Mouse (Mus musculus): Measurements from ENCODE around the gene Ampd3. TPM values are rescaled to one million over a fixed set of nuclear protein-coding genes. Genes with fewer than 3 reads are reported as not detected.

The Ampd3 gene
- polyA plus RNA-seq, 1 experiment from 2014 or later = 3.6 TPM

- Histone ChIP-seq H3K9ac (ENCODE audit: low read length) (no peak overlapping the region), H3K4me1 (ENCODE audit: control insufficient read depth, insufficient read depth, low read length) (no peaks in the 10 kb centered on the region), H3K4me2 (ENCODE audit: low read length) (no peak overlapping the region), H3K9me3 (replicated peaks; ENCODE audit: control insufficient read depth, low read length) (no peaks in the 10 kb centered on the region), H3K36me3 (ENCODE audit: control insufficient read depth, insufficient read depth, low read length) (no peaks in the 10 kb centered on the region), H3K4me3 (ENCODE audit: low read depth, low read length) (no peak overlapping the region), H3K27ac (ENCODE audit: low read depth, low read length) (no peak overlapping the region), H3K27me3 (replicated peaks; ENCODE audit: control insufficient read depth, insufficient read depth, low read length) (no peaks in the 10 kb centered on the region)
- WGBS = 39% methylated on average over 5 of the region's 5 CpGs
- ATAC-seq (no peak), DNase-seq (ENCODE audit: low spot score) (no peak)
These were observed 14.1 kb upstream of the Ampd3 start for GRCm38 (mm10) chr7:110753926-110754330.

- no peak for DNase-seq (ENCODE audit: low spot score)
- no peak overlapping the region for H3K27ac ChIP-seq (ENCODE audit: low read depth, low read length)
- no peak overlapping the region for H3K4me2 ChIP-seq (ENCODE audit: low read length)
- no peaks in the 10 kb centered on the region for H3K9me3 ChIP-seq (replicated peaks; ENCODE audit: control insufficient read depth, low read length)
- H3K4me3 ChIP-seq (ENCODE audit: low read depth, low read length) = no peak overlapping the region
- ATAC-seq = no peak
- no peaks in the 10 kb centered on the region for H3K27me3 ChIP-seq (replicated peaks; ENCODE audit: control insufficient read depth, insufficient read depth, low read length)
- no peaks in the 10 kb centered on the region for H3K36me3 ChIP-seq (ENCODE audit: control insufficient read depth, insufficient read depth, low read length)
- WGBS = 73% methylated on average over 2 of the region's 2 CpGs
- H3K4me1 ChIP-seq (ENCODE audit: control insufficient read depth, insufficient read depth, low read length) = no peaks in the 10 kb centered on the region
- no peak overlapping the region for H3K9ac ChIP-seq (ENCODE audit: low read length)
These were observed 11.6 kb upstream of the Ampd3 start for GRCm38 (mm10) chr7:110756440-110756839.

- no peak overlapping the region for H3K4me3 ChIP-seq (ENCODE audit: low read depth, low read length)
- no peak overlapping the region for H3K27ac ChIP-seq (ENCODE audit: low read depth, low read length)
- H3K4me1 ChIP-seq (ENCODE audit: control insufficient read depth, insufficient read depth, low read length) = no peaks in the 10 kb centered on the region
- no peaks in the 10 kb centered on the region for H3K36me3 ChIP-seq (ENCODE audit: control insufficient read depth, insufficient read depth, low read length)
- 0 out of 2 replicates have a peak, but pooled peaks have one; percentile 29 for ATAC-seq
- 75% methylated on average over 5 of the region's 5 CpGs for WGBS
- no peaks in the 10 kb centered on the region for H3K9me3 ChIP-seq (replicated peaks; ENCODE audit: control insufficient read depth, low read length)
- no peak overlapping the region for H3K4me2 ChIP-seq (ENCODE audit: low read length)
- 0 out of 2 replicates have a peak, but pooled peaks cover 1% of the 10 kb centered on the region for H3K27me3 ChIP-seq (replicated peaks; ENCODE audit: control insufficient read depth, insufficient read depth, low read length)
- H3K9ac ChIP-seq (ENCODE audit: low read length) = no peak overlapping the region
- DNase-seq (ENCODE audit: low spot score) = no peak
These were observed 5.3 kb upstream of the Ampd3 start for GRCm38 (mm10) chr7:110762605-110763180.

GRCm38 (mm10) chr7:110768451-110769064 lies 552 bp downstream of the Ampd3 start:
- no peak overlapping the region for H3K27ac ChIP-seq (ENCODE audit: low read depth, low read length)
- 1% methylated on average over 59 of the region's 61 CpGs for WGBS
- H3K9ac ChIP-seq (ENCODE audit: low read length) = peak overlapping the region; percentile 71
- DNase-seq (ENCODE audit: low spot score) (peak; percentile 17), ATAC-seq (peak; percentile 81)
- no peaks in the 10 kb centered on the region for H3K4me1 ChIP-seq (ENCODE audit: control insufficient read depth, insufficient read depth, low read length)
- H3K9me3 ChIP-seq (replicated peaks; ENCODE audit: control insufficient read depth, low read length) = no peaks in the 10 kb centered on the region
- H3K27me3 ChIP-seq (replicated peaks; ENCODE audit: control insufficient read depth, insufficient read depth, low read length) = peaks cover 16% of the 10 kb centered on the region
- H3K36me3 ChIP-seq (ENCODE audit: control insufficient read depth, insufficient read depth, low read length) = no peaks in the 10 kb centered on the region
- H3K4me2 ChIP-seq (ENCODE audit: low read length) = peak overlapping the region; percentile 89
- H3K4me3 ChIP-seq (ENCODE audit: low read depth, low read length) = peak overlapping the region; percentile 52

DNA sequence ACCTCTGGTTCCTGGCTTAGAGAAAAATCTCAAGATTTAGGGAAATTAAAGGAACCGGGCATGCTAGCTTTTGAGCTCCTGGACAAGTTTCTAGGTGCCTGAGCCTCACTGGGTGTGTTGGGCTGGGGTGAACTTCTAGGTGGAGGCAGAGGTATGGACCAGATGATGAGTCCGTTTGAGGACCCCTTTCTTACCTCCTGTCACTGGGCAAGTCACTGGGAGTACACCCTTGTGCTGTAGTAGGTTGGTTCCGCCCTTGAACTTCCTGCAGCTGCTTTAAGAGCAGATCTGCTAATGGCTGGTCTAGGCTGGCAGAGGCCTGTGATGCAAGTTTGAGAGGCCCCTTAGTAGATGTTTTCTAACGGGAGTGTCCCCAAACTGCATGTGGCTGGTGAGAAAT lies 1.1 kb downstream of the Ampd3 start:
- 48% methylated on average over 4 of the region's 4 CpGs for WGBS
- peak overlapping the region; percentile 52 for H3K4me3 ChIP-seq (ENCODE audit: low read depth, low read length)
- no peaks in the 10 kb centered on the region for H3K9me3 ChIP-seq (replicated peaks; ENCODE audit: control insufficient read depth, low read length)
- H3K4me2 ChIP-seq (ENCODE audit: low read length) = peak overlapping the region; percentile 89
- H3K27ac ChIP-seq (ENCODE audit: low read depth, low read length) = no peak overlapping the region
- no peaks in the 10 kb centered on the region for H3K36me3 ChIP-seq (ENCODE audit: control insufficient read depth, insufficient read depth, low read length)
- peak overlapping the region; percentile 71 for H3K9ac ChIP-seq (ENCODE audit: low read length)
- H3K4me1 ChIP-seq (ENCODE audit: control insufficient read depth, insufficient read depth, low read length) = peaks cover 4% of the 10 kb centered on the region
- peaks cover 16% of the 10 kb centered on the region for H3K27me3 ChIP-seq (replicated peaks; ENCODE audit: control insufficient read depth, insufficient read depth, low read length)
- ATAC-seq = no peak
- no peak for DNase-seq (ENCODE audit: low spot score)

DNA sequence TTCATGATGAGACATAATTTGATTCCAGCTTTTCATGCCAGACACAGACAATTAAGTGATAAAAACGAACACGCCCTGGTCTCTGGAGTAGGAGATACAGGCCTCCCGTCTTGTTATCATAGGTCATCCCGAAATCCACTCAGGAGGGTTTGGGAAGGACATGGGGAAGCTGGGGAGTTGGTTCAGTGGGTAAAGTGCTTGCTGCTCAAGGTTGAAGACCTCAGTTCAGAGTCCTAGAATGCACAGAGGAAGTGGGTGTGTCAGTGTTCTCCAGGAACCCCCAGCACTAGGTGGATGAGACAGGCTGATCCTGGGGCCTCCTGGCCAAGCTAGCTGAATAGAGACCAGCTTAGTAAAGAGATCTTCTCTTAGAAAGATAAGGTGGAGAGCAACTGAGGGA lies 2.9 kb downstream of the Ampd3 start:
- peaks cover 16% of the 10 kb centered on the region for H3K27me3 ChIP-seq (replicated peaks; ENCODE audit: control insufficient read depth, insufficient read depth, low read length)
- H3K4me1 ChIP-seq (ENCODE audit: control insufficient read depth, insufficient read depth, low read length) = peaks cover 4% of the 10 kb centered on the region
- no peak for DNase-seq (ENCODE audit: low spot score)
- WGBS = 86% methylated on average over 4 of the region's 4 CpGs
- no peak overlapping the region for H3K4me3 ChIP-seq (ENCODE audit: low read depth, low read length)
- H3K9me3 ChIP-seq (replicated peaks; ENCODE audit: control insufficient read depth, low read length) = no peaks in the 10 kb centered on the region
- H3K4me2 ChIP-seq (ENCODE audit: low read length) = no peak overlapping the region
- H3K27ac ChIP-seq (ENCODE audit: low read depth, low read length) = no peak overlapping the region
- ATAC-seq = no peak
- H3K9ac ChIP-seq (ENCODE audit: low read length) = no peak overlapping the region
- H3K36me3 ChIP-seq (ENCODE audit: control insufficient read depth, insufficient read depth, low read length) = no peaks in the 10 kb centered on the region

- ATAC-seq (no peak), DNase-seq (ENCODE audit: low spot score) (no peak)
- Histone ChIP-seq H3K4me2 (ENCODE audit: low read length) (no peak overlapping the region), H3K9ac (ENCODE audit: low read length) (no peak overlapping the region), H3K4me3 (ENCODE audit: low read depth, low read length) (no peak overlapping the region), H3K4me1 (ENCODE audit: control insufficient read depth, insufficient read depth, low read length) (peaks cover 4% of the 10 kb centered on the region), H3K9me3 (replicated peaks; ENCODE audit: control insufficient read depth, low read length) (no peaks in the 10 kb centered on the region), H3K36me3 (ENCODE audit: control insufficient read depth, insufficient read depth, low read length) (no peaks in the 10 kb centered on the region), H3K27ac (ENCODE audit: low read depth, low read length) (no peak overlapping the region), H3K27me3 (replicated peaks; ENCODE audit: control insufficient read depth, insufficient read depth, low read length) (peaks cover 16% of the 10 kb centered on the region)
- 85% methylated on average over 3 of the region's 3 CpGs for WGBS
These were observed 4.3 kb downstream of the Ampd3 start for GRCm38 (mm10) chr7:110772343-110772742.

DNA sequence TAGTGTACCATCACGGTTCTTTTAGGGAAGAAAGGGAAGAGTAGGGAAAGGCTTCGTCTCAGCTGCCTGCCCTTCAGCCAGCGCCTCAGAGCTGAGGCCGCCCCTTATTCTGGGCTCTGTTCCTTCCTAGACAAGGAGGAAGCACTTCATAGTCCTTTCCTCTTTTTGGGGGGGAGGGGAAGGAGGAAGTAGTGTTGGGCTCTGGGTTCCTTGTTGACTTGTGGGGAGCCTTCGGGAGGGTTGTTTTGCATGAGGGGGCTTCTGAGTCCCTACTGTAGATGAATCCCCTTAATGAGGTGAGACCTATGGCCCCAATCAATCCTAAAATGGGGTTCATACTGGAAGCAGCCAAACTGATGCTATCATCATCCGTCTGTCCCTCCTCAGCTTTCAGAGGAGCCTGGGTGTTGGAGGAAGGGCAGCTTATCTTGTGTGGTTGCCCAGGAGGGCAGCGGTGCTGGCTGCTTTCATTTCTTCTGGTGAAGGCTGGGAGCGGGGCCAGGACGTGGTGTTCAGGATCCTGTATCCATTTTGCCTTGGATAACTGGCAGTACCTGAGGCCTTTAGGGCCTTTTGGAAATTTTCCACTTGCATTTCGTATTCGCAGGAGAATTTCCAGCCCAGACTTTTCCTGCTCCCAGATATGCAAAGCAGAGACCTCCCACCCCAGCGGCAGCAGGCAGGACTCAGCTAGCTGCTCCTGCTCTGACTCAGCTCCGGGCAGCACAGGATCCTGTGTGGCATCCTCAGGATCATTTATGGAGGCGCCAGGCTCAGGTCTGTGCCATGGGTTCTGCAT lies 5.4 kb downstream of the Ampd3 start:
- WGBS = 46% methylated on average over 14 of the region's 14 CpGs
- Histone ChIP-seq H3K4me2 (ENCODE audit: low read length) (no peak overlapping the region), H3K4me3 (ENCODE audit: low read depth, low read length) (no peak overlapping the region), H3K27me3 (replicated peaks; ENCODE audit: control insufficient read depth, insufficient read depth, low read length) (peaks cover 12% of the 10 kb centered on the region), H3K4me1 (ENCODE audit: control insufficient read depth, insufficient read depth, low read length) (peaks cover 4% of the 10 kb centered on the region), H3K9me3 (replicated peaks; ENCODE audit: control insufficient read depth, low read length) (no peaks in the 10 kb centered on the region), H3K9ac (ENCODE audit: low read length) (no peak overlapping the region; the same call in 1 of the 2 replicates), H3K27ac (ENCODE audit: low read depth, low read length) (no peak overlapping the region), H3K36me3 (ENCODE audit: control insufficient read depth, insufficient read depth, low read length) (no peaks in the 10 kb centered on the region)
- peak; percentile 64 for DNase-seq (ENCODE audit: low spot score)
- ATAC-seq = no peak

- WGBS = 70% methylated on average over 1 of the region's 1 CpGs
- H3K27ac ChIP-seq (ENCODE audit: low read depth, low read length) = no peak overlapping the region
- H3K9me3 ChIP-seq (replicated peaks; ENCODE audit: control insufficient read depth, low read length) = no peaks in the 10 kb centered on the region
- no peak overlapping the region for H3K4me3 ChIP-seq (ENCODE audit: low read depth, low read length)
- peaks cover 7% of the 10 kb centered on the region for H3K27me3 ChIP-seq (replicated peaks; ENCODE audit: control insufficient read depth, insufficient read depth, low read length)
- no peak for ATAC-seq
- DNase-seq (ENCODE audit: low spot score) = peak; percentile 47
- H3K4me1 ChIP-seq (ENCODE audit: control insufficient read depth, insufficient read depth, low read length) = peaks cover 4% of the 10 kb centered on the region
- no peak overlapping the region for H3K4me2 ChIP-seq (ENCODE audit: low read length)
- no peak overlapping the region; the same call in 1 of the 2 replicates for H3K9ac ChIP-seq (ENCODE audit: low read length)
- no peaks in the 10 kb centered on the region for H3K36me3 ChIP-seq (ENCODE audit: control insufficient read depth, insufficient read depth, low read length)
These were observed 6.1 kb downstream of the Ampd3 start for GRCm38 (mm10) chr7:110774077-110774476.
